Mouse (Mus musculus): ENCODE results near the gene Mcf2l. TPM values are rescaled to one million over a fixed set of nuclear protein-coding genes. Genes with fewer than 3 reads are reported as not detected.

The Mcf2l gene
- polyA plus RNA-seq, 1 experiment, result 9.7 TPM

- WGBS, result 76% methylated on average over 10 of the region's 10 CpGs
- no peak overlapping the region for H3K4me3 ChIP-seq (ENCODE audit: control insufficient read depth, insufficient read depth, low read length)
- no peaks in the 10 kb centered on the region for H3K4me1 ChIP-seq (replicated peaks; ENCODE audit: control insufficient read depth, insufficient read depth, low read length)
- TF ChIP-seq POLR2A (IDR thresholded peaks at IDR 0.05; ENCODE audit: control insufficient read depth, extremely low read depth, insufficient read depth, low read length, poor library complexity), result no peak
- no peak overlapping the region for H3K27ac ChIP-seq (ENCODE audit: control insufficient read depth, insufficient read depth, low read length)
- no peak for DNase-seq
- no peaks in the 10 kb centered on the region for H3K36me3 ChIP-seq (ENCODE audit: control insufficient read depth, insufficient read depth, low read length)
- no peaks in the 10 kb centered on the region for H3K27me3 ChIP-seq (ENCODE audit: control insufficient read depth, insufficient read depth, low read length)
Observed at GRCm38 (mm10) chr8:13036346-13036812, 162.8 kb downstream of the Mcf2l start.

- Histone ChIP-seq H3K27me3 (ENCODE audit: control insufficient read depth, insufficient read depth, low read length) (no peaks in the 10 kb centered on the region), H3K27ac (ENCODE audit: control insufficient read depth, insufficient read depth, low read length) (no peak within 1 kb of the TSS), H3K36me3 (ENCODE audit: control insufficient read depth, insufficient read depth, low read length) (no peaks in the 10 kb centered on the region), H3K4me3 (ENCODE audit: control insufficient read depth, insufficient read depth, low read length) (no peak within 1 kb of the TSS), H3K4me1 (replicated peaks; ENCODE audit: control insufficient read depth, insufficient read depth, low read length) (no peaks in the 10 kb centered on the region)
- no peak for TF ChIP-seq CTCF (IDR thresholded peaks at IDR 0.05; ENCODE audit: borderline replicate concordance, control insufficient read depth, extremely low read depth, insufficient read depth, low read length, poor library complexity)
- no peak for DNase-seq
- 92% methylated on average over 7 of the region's 7 CpGs for WGBS
Observed at GRCm38 (mm10) chr8:13037015-13037414, 163.4 kb downstream of the Mcf2l start, which contains the start of gene F10. Gene F10, plus strand, starts transcription at chr8:13037308.

GRCm38 (mm10) chr8:13037569-13037968, 164.0 kb downstream of the Mcf2l start:
- Histone ChIP-seq H3K4me3 (ENCODE audit: control insufficient read depth, insufficient read depth, low read length) (no peak overlapping the region), H3K27me3 (ENCODE audit: control insufficient read depth, insufficient read depth, low read length) (no peaks in the 10 kb centered on the region), H3K4me1 (replicated peaks; ENCODE audit: control insufficient read depth, insufficient read depth, low read length) (no peaks in the 10 kb centered on the region), H3K27ac (ENCODE audit: control insufficient read depth, insufficient read depth, low read length) (no peak overlapping the region), H3K36me3 (ENCODE audit: control insufficient read depth, insufficient read depth, low read length) (no peaks in the 10 kb centered on the region)
- no peak for DNase-seq
- no peak for TF ChIP-seq CTCF (IDR thresholded peaks at IDR 0.05; ENCODE audit: borderline replicate concordance, control insufficient read depth, extremely low read depth, insufficient read depth, low read length, poor library complexity)
- TF ChIP-seq POLR2A (IDR thresholded peaks at IDR 0.05; ENCODE audit: control insufficient read depth, extremely low read depth, insufficient read depth, low read length, poor library complexity), result no peak
- 91% methylated on average over 5 of the region's 5 CpGs for WGBS

- no peak for DNase-seq
- H3K4me3 ChIP-seq (ENCODE audit: control insufficient read depth, insufficient read depth, low read length), result no peak overlapping the region
- H3K27me3 ChIP-seq (ENCODE audit: control insufficient read depth, insufficient read depth, low read length), result no peaks in the 10 kb centered on the region
- TF ChIP-seq CTCF (IDR thresholded peaks at IDR 0.05; ENCODE audit: borderline replicate concordance, control insufficient read depth, extremely low read depth, insufficient read depth, low read length, poor library complexity), result no peak
- H3K4me1 ChIP-seq (replicated peaks; ENCODE audit: control insufficient read depth, insufficient read depth, low read length), result no peaks in the 10 kb centered on the region
- WGBS, result 59% methylated on average over 6 of the region's 6 CpGs
- no peaks in the 10 kb centered on the region for H3K36me3 ChIP-seq (ENCODE audit: control insufficient read depth, insufficient read depth, low read length)
- no peak overlapping the region for H3K27ac ChIP-seq (ENCODE audit: control insufficient read depth, insufficient read depth, low read length)
Observed at GRCm38 (mm10) chr8:13039054-13039453, 165.4 kb downstream of the Mcf2l start.

- WGBS, result 9% methylated on average over 4 of the region's 4 CpGs
- no peak overlapping the region for H3K27ac ChIP-seq (ENCODE audit: control insufficient read depth, insufficient read depth, low read length)
- no peaks in the 10 kb centered on the region for H3K36me3 ChIP-seq (ENCODE audit: control insufficient read depth, insufficient read depth, low read length)
- DNase-seq, result no peak
- H3K27me3 ChIP-seq (ENCODE audit: control insufficient read depth, insufficient read depth, low read length), result no peaks in the 10 kb centered on the region
- TF ChIP-seq POLR2A (IDR thresholded peaks at IDR 0.05; ENCODE audit: control insufficient read depth, extremely low read depth, insufficient read depth, low read length, poor library complexity) (no peak), CTCF (IDR thresholded peaks at IDR 0.05; ENCODE audit: borderline replicate concordance, control insufficient read depth, extremely low read depth, insufficient read depth, low read length, poor library complexity) (no peak)
- H3K4me3 ChIP-seq (ENCODE audit: control insufficient read depth, insufficient read depth, low read length), result no peak overlapping the region
- H3K4me1 ChIP-seq (replicated peaks; ENCODE audit: control insufficient read depth, insufficient read depth, low read length), result no peaks in the 10 kb centered on the region
Observed at GRCm38 (mm10) chr8:13041459-13041858, 167.9 kb downstream of the Mcf2l start.

- H3K4me3 ChIP-seq (ENCODE audit: control insufficient read depth, insufficient read depth, low read length), result no peak overlapping the region
- H3K27ac ChIP-seq (ENCODE audit: control insufficient read depth, insufficient read depth, low read length), result no peak overlapping the region
- WGBS, result 71% methylated on average over 5 of the region's 5 CpGs
- no peaks in the 10 kb centered on the region for H3K36me3 ChIP-seq (ENCODE audit: control insufficient read depth, insufficient read depth, low read length)
- no peak for TF ChIP-seq CTCF (IDR thresholded peaks at IDR 0.05; ENCODE audit: borderline replicate concordance, control insufficient read depth, extremely low read depth, insufficient read depth, low read length, poor library complexity)
- DNase-seq, result no peak
- H3K4me1 ChIP-seq (replicated peaks; ENCODE audit: control insufficient read depth, insufficient read depth, low read length), result no peaks in the 10 kb centered on the region
- H3K27me3 ChIP-seq (ENCODE audit: control insufficient read depth, insufficient read depth, low read length), result no peaks in the 10 kb centered on the region
Observed at GRCm38 (mm10) chr8:13047652-13048051, 174.0 kb downstream of the Mcf2l start.

- 92% methylated on average over 10 of the region's 10 CpGs for WGBS
- Histone ChIP-seq H3K4me3 (ENCODE audit: control insufficient read depth, insufficient read depth, low read length) (no peak overlapping the region), H3K4me1 (replicated peaks; ENCODE audit: control insufficient read depth, insufficient read depth, low read length) (no peaks in the 10 kb centered on the region), H3K27ac (ENCODE audit: control insufficient read depth, insufficient read depth, low read length) (no peak overlapping the region), H3K27me3 (ENCODE audit: control insufficient read depth, insufficient read depth, low read length) (no peaks in the 10 kb centered on the region), H3K36me3 (ENCODE audit: control insufficient read depth, insufficient read depth, low read length) (no peaks in the 10 kb centered on the region)
- TF ChIP-seq CTCF (IDR thresholded peaks at IDR 0.05; ENCODE audit: borderline replicate concordance, control insufficient read depth, extremely low read depth, insufficient read depth, low read length, poor library complexity) (no peak), POLR2A (IDR thresholded peaks at IDR 0.05; ENCODE audit: control insufficient read depth, extremely low read depth, insufficient read depth, low read length, poor library complexity) (no peak)
- DNase-seq, result no peak
Observed at GRCm38 (mm10) chr8:13050550-13050949, 176.9 kb downstream of the Mcf2l start.

Data from thymus, adult 2 months (tissue).